Comparison of ENCODE assay signal across 14 mouse cellular contexts in the genomic region with DNA sequence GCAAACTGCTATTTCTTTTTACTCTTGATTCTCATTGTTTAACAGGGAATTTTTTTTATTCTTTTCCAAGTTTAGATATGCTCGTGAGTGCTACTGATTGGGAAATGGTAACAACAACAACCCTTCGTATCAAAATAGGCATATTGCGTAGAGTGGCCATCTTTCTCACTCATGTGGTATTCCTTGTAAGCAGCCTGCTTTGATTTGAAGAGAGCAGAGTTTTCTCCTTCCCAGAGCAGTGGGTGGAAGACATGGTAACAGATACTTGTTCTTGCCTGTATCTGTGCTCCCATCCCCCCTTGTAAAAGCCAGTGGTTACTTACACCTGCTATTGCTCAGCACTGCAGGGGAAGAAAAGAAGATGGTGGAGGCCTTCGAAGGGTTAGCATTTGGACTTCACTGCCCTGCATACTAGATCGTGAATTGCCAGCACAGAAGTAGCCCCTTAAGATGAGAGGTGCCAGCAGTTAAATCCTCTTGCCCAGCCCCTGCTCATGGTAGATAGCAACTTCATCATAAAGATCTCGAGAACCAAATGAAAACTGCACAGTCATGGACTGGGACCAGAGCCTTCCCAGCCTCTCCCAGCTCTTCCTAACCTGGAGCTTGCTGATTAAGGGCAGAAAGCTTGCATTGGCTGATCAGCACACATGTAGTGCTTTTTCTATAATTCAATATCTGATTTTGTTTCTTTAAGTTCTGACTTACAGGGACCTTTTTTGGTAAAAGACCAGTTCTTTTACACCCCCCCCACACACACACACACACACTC.
DNase-seq lines count a peak whose midpoint lies in the region; ATAC-seq and TF ChIP-seq lines count a peak whose summit lies in the region.
"Had no signal": no experiment of that assay in that cellular context is flagged by ENCODE, and none has a peak within 500 bp of the region (broad histone marks: within the 10 kb centered on the region; RNA-seq: fewer than 3 reads in every experiment).

No protein-coding gene starts in this region.

- H3K9me3 ChIP-seq in forebrain, postnatal 0 days (ENCODE audit: low read length): no peaks in the 10 kb centered on the region
- H3K9me3 ChIP-seq in heart, embryonic 11.5 days (replicated peaks; ENCODE audit: control insufficient read depth, low read length): no peaks in the 10 kb centered on the region
- H3K9me3 ChIP-seq: megakaryocyte, embryonic 14.5 days had no signal

- TF ChIP-seq CTCF in forebrain, postnatal 0 days (IDR thresholded peaks at IDR 0.05; ENCODE audit: low read depth): no peak

- no peak overlapping the region for H3K4me3 ChIP-seq in forebrain, postnatal 0 days (ENCODE audit: low read depth, low read length)
- no peak overlapping the region for H3K4me3 ChIP-seq in heart, embryonic 11.5 days (ENCODE audit: low read depth, low read length)
- H3K4me3 ChIP-seq: megakaryocyte, embryonic 14.5 days had no signal

- peak overlapping the region; percentile 83 for H3K27ac ChIP-seq in forebrain, postnatal 0 days (ENCODE audit: low read depth, low read length)
- no peak overlapping the region for H3K27ac ChIP-seq in heart, embryonic 11.5 days (ENCODE audit: low read depth, low read length)
- H3K27ac ChIP-seq: kidney, postnatal 0 days had no signal

- no peak overlapping the region for H3K9ac ChIP-seq in forebrain, postnatal 0 days
- no peak overlapping the region for H3K9ac ChIP-seq in heart, embryonic 11.5 days (ENCODE audit: low read depth, low read length)

- peak; percentile 55 for ATAC-seq in forebrain, postnatal 0 days
- peak; percentile 61 for ATAC-seq in megakaryocyte-erythroid progenitor cell, adult 5-6 weeks (replicated peaks; ENCODE audit: low FRiP score, low TSS enrichment, poor library complexity, severe bottlenecking)
- ATAC-seq in heart, embryonic 11.5 days (replicated peaks; ENCODE audit: insufficient number of reproducible peaks, low FRiP score, low TSS enrichment): no peak
- ATAC-seq: inflammation-experienced regulatory T-cells, adult 6 months had no signal

- H3K4me1 ChIP-seq in forebrain, postnatal 0 days (ENCODE audit: insufficient read depth): peaks cover 27% of the 10 kb centered on the region; the same call in 1 of the 2 replicates
- H3K4me1 ChIP-seq in heart, embryonic 11.5 days (ENCODE audit: control insufficient read depth, insufficient read depth, low read length): no peaks in the 10 kb centered on the region; the same call in 1 of the 2 replicates

- H3K36me3 ChIP-seq in forebrain, postnatal 0 days (ENCODE audit: insufficient read depth): no peaks in the 10 kb centered on the region
- no peaks in the 10 kb centered on the region for H3K36me3 ChIP-seq in heart, embryonic 11.5 days (ENCODE audit: control insufficient read depth, insufficient read depth, low read length)

- 63% methylated on average over 6 of the region's 6 CpGs for WGBS in forebrain, postnatal 0 days
- WGBS in heart, embryonic 11.5 days (ENCODE audit: insufficient replicate concordance): 87% methylated on average over 6 of the region's 6 CpGs

- no peaks in the 10 kb centered on the region for H3K27me3 ChIP-seq in forebrain, postnatal 0 days (ENCODE audit: insufficient read depth, low read length)
- H3K27me3 ChIP-seq in heart, embryonic 11.5 days (ENCODE audit: control insufficient read depth, insufficient read depth, low read length): no peaks in the 10 kb centered on the region
- H3K27me3 ChIP-seq: megakaryocyte, embryonic 14.5 days had no signal

- peak; percentile 41 for DNase-seq in layer of hippocampus, adult 9-11 months
- no peak for DNase-seq in layer of hippocampus, postnatal 36 days
- DNase-seq in c-Kit-positive CD71-positive TER-119-positive erythroid progenitor cells, embryonic 14.5 days (ENCODE audit: low spot score): peak; percentile 39
- DNase-seq in forebrain, postnatal 0 days: peak; percentile 53
- no peak for DNase-seq in ovary, adult 18-20 months (ENCODE audit: low spot score)
- DNase-seq: cerebellum, adult 9-10 months; heart, adult 18-20 months; heart, postnatal 14 days; right cerebral cortex, postnatal 4 days had no signal

- no peak overlapping the region for H3K4me2 ChIP-seq in forebrain, postnatal 0 days (ENCODE audit: low read depth)
- no peak overlapping the region for H3K4me2 ChIP-seq in heart, embryonic 11.5 days

Comparison
In these comparisons a context has a peak if more than half of its experiments do, and no peak if none do; other contexts are left out.
1. DNase-seq: peak in layer of hippocampus, adult 9-11 months (single experiment), c-Kit-positive CD71-positive TER-119-positive erythroid progenitor cells, embryonic 14.5 days (single experiment) and forebrain, postnatal 0 days (single experiment); none in layer of hippocampus, postnatal 36 days (0 of 2) and ovary, adult 18-20 months (single experiment).